Mouse (Mus musculus) heart, embryonic 15.5 days (tissue): Measurements from ENCODE around the gene Patl2. TPM values are rescaled to one million over a fixed set of nuclear protein-coding genes. Genes with fewer than 3 reads are reported as not detected.

Source experiments
- ATAC-seq: fragments of 200-750 bp; cut with Nextera tagmentation; replicated peaks from 2 replicates; pipeline ENCODE4 v1.8.0; 2017; ENCODE audit warnings: low read depth, moderate TSS enrichment; ENCODE audit not compliant: insufficient number of reproducible peaks, insufficient read depth, low FRiP score
- H3K27ac ChIP-seq: fragments of 300-500 bp; sonication (generic); 2 replicates; pipeline ENCODE4 v1.5.1; 2015; ENCODE audit warnings: mild to moderate bottlenecking, inconsistent platforms
- H3K27me3 ChIP-seq: fragments of 300-500 bp; sonication (generic); 2 replicates; pipeline ENCODE4 v1.6.1; 2015; ENCODE audit warnings: inconsistent platforms
- H3K36me3 ChIP-seq: fragments of 300-500 bp; sonication (generic); 2 replicates; pipeline ENCODE4 v1.6.1; 2015; ENCODE audit warnings: mild to moderate bottlenecking, inconsistent platforms
- H3K4me1 ChIP-seq: fragments of 300-500 bp; sonication (generic); replicated peaks from 2 replicates; pipeline ENCODE4 v1.6.1; 2015; ENCODE audit warnings: inconsistent platforms
- H3K4me2 ChIP-seq: fragments of 300-500 bp; sonication (generic); 2 replicates; pipeline ENCODE4 v1.6.1; 2015; ENCODE audit warnings: inconsistent platforms, mild to moderate bottlenecking, moderate library complexity
- H3K4me3 ChIP-seq: fragments of 300-500 bp; sonication (generic); 2 replicates; pipeline ENCODE4 v1.5.1; 2015; ENCODE audit warnings: mild to moderate bottlenecking, inconsistent platforms
- H3K9ac ChIP-seq: fragments of 300-500 bp; sonication (generic); 2 replicates; pipeline ENCODE4 v1.6.1; 2015; ENCODE audit warnings: mild to moderate bottlenecking, inconsistent platforms
- H3K9me3 ChIP-seq: fragments of 300-500 bp; sonication (generic); replicated peaks from 2 replicates; pipeline ENCODE4 v1.6.1; 2016; ENCODE audit warnings: inconsistent platforms
- WGBS: fragments of 180-500 bp; shearing (Covaris S2); methylation state at CpG from one replicate; pipeline ENCODE4 v1.1.7; 2015; ENCODE audit warnings: mixed read lengths; 5-methylcytosine and 5-hydroxymethylcytosine counted together
- polyA plus RNA-seq: library from polyadenylated mRNA; unstranded; fragments of >200 nt; fragmentation: Nextera tagmentation; extraction: Ambion mirVana; gene quantifications from 2 replicates; pipeline ENCODE4 v1.2.1, GENCODE M21; 2015

Patl2 gene
- polyA plus RNA-seq, 1 experiment from 2014 or later: 0.05 TPM

DNA sequence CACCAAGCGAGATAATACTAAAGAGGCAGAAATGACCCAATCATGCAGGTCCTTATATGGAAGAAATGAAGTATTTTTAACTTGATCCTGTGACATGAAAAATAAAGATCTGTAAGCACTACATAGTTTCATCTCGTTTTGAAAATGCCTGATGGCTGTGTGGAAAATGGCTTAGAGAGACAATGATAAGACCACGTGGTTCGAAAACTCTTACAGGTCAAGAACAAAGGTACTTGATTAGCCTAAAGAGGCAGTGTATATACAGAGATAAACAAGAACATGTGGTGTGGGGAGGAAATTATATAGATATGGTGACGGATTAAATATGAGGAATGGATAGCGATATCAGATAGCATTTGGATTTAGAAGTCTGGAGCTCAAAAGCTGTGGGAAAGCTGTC lies 14.7 kb downstream of the Patl2 start:
- no peak overlapping the region for H3K9ac ChIP-seq
- WGBS: 65% methylated on average over 6 of the region's 6 CpGs
- H3K4me3 ChIP-seq: no peak overlapping the region
- H3K27ac ChIP-seq: no peak overlapping the region
- H3K27me3 ChIP-seq: no peaks in the 10 kb centered on the region
- no peak for ATAC-seq
- no peaks in the 10 kb centered on the region for H3K9me3 ChIP-seq
- H3K4me2 ChIP-seq: no peak overlapping the region
- no peaks in the 10 kb centered on the region for H3K36me3 ChIP-seq
- no peaks in the 10 kb centered on the region for H3K4me1 ChIP-seq

DNA sequence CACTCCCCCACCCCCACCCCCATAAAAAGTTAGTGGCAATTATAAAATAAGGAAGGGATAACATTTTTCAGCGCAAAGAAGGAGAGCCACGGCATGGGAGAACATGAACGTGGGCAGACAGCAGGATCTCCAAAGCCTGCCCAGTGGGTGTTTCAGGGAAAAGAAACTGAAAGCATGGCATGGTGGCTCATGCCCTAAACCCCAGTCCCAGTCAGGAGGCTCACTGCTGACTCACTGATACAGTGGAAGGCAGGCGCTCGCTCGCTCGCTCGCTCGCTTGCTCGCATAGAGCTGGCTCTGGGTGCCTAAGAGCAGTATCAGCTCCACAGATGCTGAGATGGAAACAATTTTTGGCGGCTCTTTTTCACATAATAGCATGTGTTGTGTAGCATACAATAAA lies 21.7 kb downstream of the Patl2 start:
- Histone ChIP-seq H3K4me2 (no peak overlapping the region), H3K4me3 (no peak overlapping the region), H3K4me1 (peaks cover 14% of the 10 kb centered on the region), H3K27me3 (no peaks in the 10 kb centered on the region), H3K9ac (no peak overlapping the region), H3K27ac (no peak overlapping the region), H3K36me3 (no peaks in the 10 kb centered on the region), H3K9me3 (no peaks in the 10 kb centered on the region)
- 71% methylated on average over 11 of the region's 11 CpGs for WGBS
- ATAC-seq: no peak

- WGBS: 67% methylated on average over 13 of the region's 13 CpGs
- ATAC-seq: no peak
- Histone ChIP-seq H3K4me1 (peaks cover 18% of the 10 kb centered on the region), H3K4me3 (no peak overlapping the region), H3K9me3 (no peaks in the 10 kb centered on the region), H3K36me3 (no peaks in the 10 kb centered on the region), H3K27me3 (no peaks in the 10 kb centered on the region), H3K9ac (no peak overlapping the region), H3K4me2 (no peak overlapping the region), H3K27ac (no peak overlapping the region)
These were observed 22.4 kb downstream of the Patl2 start for GRCm38 (mm10) chr2:122163430-122164195.

DNA sequence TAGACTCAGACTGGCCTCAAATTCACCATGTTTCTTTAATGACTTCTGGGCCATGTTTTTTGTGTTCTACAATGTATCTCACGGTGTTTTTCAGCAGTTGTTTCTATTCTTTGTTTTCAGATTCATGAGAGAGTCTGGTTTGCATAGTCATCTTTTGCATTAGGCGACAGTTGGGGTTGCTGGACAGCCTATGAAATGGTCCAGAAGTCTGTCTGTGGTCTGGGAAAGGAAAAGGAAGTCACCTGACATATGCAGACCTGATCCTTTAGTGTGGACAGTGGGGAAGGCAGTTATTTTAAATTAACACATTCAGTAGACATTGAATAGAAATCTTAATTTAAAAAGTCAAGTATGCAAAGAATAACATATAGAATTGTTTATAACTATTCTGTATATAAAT lies 23.5 kb downstream of the Patl2 start:
- H3K27me3 ChIP-seq: no peaks in the 10 kb centered on the region
- ATAC-seq: no peak
- peaks cover 25% of the 10 kb centered on the region for H3K4me1 ChIP-seq
- WGBS: 80% methylated on average over 2 of the region's 2 CpGs
- no peak overlapping the region for H3K9ac ChIP-seq
- H3K9me3 ChIP-seq: no peaks in the 10 kb centered on the region
- H3K4me2 ChIP-seq: no peak overlapping the region
- H3K36me3 ChIP-seq: no peaks in the 10 kb centered on the region
- no peak overlapping the region for H3K27ac ChIP-seq
- no peak overlapping the region for H3K4me3 ChIP-seq

- peak overlapping the region; percentile 57 for H3K27ac ChIP-seq
- no peak overlapping the region for H3K9ac ChIP-seq
- ATAC-seq: no peak
- WGBS: 15% methylated on average over 4 of the region's 4 CpGs
- H3K4me1 ChIP-seq: peaks cover 25% of the 10 kb centered on the region
- no peaks in the 10 kb centered on the region for H3K9me3 ChIP-seq
- H3K27me3 ChIP-seq: no peaks in the 10 kb centered on the region
- H3K4me2 ChIP-seq: peak overlapping the region; percentile 16; the same call in 1 of the 2 replicates
- no peak overlapping the region for H3K4me3 ChIP-seq
- H3K36me3 ChIP-seq: no peaks in the 10 kb centered on the region
These were observed 24.4 kb downstream of the Patl2 start for GRCm38 (mm10) chr2:122161542-122161941.

DNA sequence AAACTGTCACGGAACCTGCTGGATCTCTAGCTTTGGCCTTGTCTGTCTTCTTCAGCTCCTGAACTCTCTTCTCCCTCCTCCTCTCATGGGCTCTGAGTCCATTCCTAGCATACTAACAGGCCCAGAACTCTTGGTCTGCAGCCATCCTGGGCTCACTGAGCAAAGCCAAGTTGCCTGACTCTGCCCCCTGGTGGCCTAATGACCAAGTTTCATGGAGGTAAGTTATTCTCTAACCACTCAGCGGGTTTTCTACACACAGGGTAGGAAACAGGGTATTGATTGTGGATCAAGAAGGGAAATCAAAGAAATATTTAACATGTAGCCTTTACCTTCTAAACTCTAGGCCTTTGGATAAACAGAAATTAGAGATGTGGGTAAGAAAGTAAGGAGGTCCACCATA lies 25.3 kb downstream of the Patl2 start, which contains the start of gene Trim69:
Gene Trim69 (plus strand): TSS at position 21 of the 400 bp plus-strand sequence.
- no peak within 1 kb of the TSS for H3K9ac ChIP-seq
- peak within 1 kb of the TSS; percentile 16; the same call in 1 of the 2 replicates for H3K4me2 ChIP-seq
- H3K36me3 ChIP-seq: no peaks in the 10 kb centered on the region
- H3K27ac ChIP-seq: peak within 1 kb of the TSS; percentile 57
- no peaks in the 10 kb centered on the region for H3K9me3 ChIP-seq
- H3K4me1 ChIP-seq: peaks cover 25% of the 10 kb centered on the region
- H3K27me3 ChIP-seq: no peaks in the 10 kb centered on the region
- peak; percentile 62 for ATAC-seq
- H3K4me3 ChIP-seq: no peak within 1 kb of the TSS
- WGBS: 38% methylated on average over 2 of the region's 2 CpGs

DNA sequence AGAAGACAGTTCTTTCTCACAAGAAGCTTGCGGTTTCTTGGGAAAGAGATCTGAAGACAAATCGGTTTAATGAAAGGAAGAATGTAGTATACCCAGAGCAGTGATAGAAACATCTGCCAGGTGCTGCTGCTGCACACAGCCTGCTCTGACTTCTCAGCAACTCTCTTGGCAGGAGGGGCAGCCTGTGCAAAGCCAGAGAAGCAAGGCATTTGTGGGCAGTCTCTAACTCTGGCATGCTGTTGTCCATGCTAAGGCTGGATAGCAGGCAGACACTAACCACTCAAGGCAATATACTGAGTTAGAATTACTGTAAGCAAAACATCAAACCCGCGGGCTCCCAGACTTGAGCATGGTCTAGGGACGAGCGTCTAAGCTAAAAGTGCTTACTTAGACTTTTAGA lies 26.3 kb downstream of the Patl2 start:
- H3K36me3 ChIP-seq: no peaks in the 10 kb centered on the region
- H3K27ac ChIP-seq: no peak overlapping the region
- WGBS: 79% methylated on average over 6 of the region's 6 CpGs
- H3K9me3 ChIP-seq: no peaks in the 10 kb centered on the region
- H3K4me3 ChIP-seq: no peak overlapping the region
- no peak overlapping the region for H3K4me2 ChIP-seq
- no peaks in the 10 kb centered on the region for H3K27me3 ChIP-seq
- no peak overlapping the region for H3K9ac ChIP-seq
- no peak for ATAC-seq
- H3K4me1 ChIP-seq: peaks cover 25% of the 10 kb centered on the region

GRCm38 (mm10) chr2:122158362-122158802 lies 27.6 kb downstream of the Patl2 start:
- Histone ChIP-seq H3K36me3 (no peaks in the 10 kb centered on the region), H3K4me1 (peaks cover 22% of the 10 kb centered on the region), H3K9me3 (no peaks in the 10 kb centered on the region), H3K27ac (peak overlapping the region; percentile 39; the same call in 1 of the 2 replicates), H3K4me3 (no peak overlapping the region), H3K9ac (no peak overlapping the region), H3K27me3 (no peaks in the 10 kb centered on the region), H3K4me2 (no peak overlapping the region)
- no peak for ATAC-seq
- 19% methylated on average over 6 of the region's 6 CpGs for WGBS

- Histone ChIP-seq H3K4me1 (peaks cover 22% of the 10 kb centered on the region), H3K9ac (no peak overlapping the region), H3K4me3 (no peak overlapping the region), H3K9me3 (no peaks in the 10 kb centered on the region), H3K27me3 (no peaks in the 10 kb centered on the region), H3K36me3 (no peaks in the 10 kb centered on the region), H3K27ac (no peak overlapping the region), H3K4me2 (no peak overlapping the region)
- no peak for ATAC-seq
These were observed 28.4 kb downstream of the Patl2 start for GRCm38 (mm10) chr2:122157561-122157960.

DNA sequence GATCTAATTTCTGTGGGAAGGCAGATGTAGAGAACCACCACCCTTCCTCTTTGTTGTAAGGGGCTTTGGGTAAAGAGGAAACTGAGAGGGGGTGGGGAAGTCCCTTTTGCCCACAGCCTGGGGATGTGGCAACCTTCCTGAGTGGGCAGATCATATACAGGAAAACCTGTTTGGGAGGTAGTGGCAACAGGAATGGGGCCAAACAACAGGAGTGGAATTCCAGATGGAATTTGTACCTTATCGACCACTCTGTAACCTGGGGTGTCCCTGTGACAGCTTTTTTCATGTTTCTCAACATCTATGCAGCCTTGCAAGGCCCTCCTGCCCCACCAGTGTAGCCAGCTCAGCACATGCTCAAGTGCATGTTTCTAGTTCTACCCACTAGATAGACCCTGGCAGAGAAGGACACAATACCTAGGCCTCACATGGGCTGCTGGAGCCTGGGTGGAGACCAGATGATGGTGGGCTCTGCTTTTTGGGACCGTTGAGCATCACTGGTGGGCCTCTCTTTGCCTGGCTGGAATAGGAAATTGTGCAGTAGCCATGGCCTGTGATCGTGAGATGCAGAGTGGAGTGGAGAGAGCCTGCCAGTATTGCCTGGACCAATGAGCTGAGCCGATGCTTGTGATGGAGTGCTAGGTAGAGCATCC lies 29.8 kb downstream of the Patl2 start:
- no peak overlapping the region for H3K4me3 ChIP-seq
- ATAC-seq: no peak
- H3K27me3 ChIP-seq: no peaks in the 10 kb centered on the region
- no peak overlapping the region for H3K27ac ChIP-seq
- H3K4me1 ChIP-seq: peaks cover 14% of the 10 kb centered on the region
- no peak overlapping the region for H3K4me2 ChIP-seq
- 78% methylated on average over 4 of the region's 4 CpGs for WGBS
- H3K36me3 ChIP-seq: 0 out of 2 replicates have a peak, but pooled peaks cover 6% of the 10 kb centered on the region
- H3K9ac ChIP-seq: no peak overlapping the region
- no peaks in the 10 kb centered on the region for H3K9me3 ChIP-seq

DNA sequence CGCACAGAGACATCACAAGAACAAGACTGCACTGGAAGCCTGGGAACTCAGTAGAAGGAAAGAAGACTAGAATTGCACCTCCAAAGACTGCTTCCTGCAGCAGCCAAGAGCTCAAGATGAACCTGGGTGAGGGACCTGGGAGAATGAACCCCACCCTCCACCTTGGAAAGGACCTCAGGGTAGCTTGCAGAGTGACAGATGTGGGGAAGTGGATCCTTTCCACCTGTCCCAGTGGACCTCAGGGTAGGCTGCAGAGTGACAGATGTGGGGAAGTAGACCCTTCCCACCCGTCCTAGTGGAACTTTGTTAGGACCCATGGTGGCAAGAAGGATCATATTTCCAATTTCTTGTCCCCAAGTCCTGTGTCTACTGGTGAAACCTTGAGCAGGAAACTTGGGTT lies 30.7 kb downstream of the Patl2 start:
- H3K36me3 ChIP-seq: 0 out of 2 replicates have a peak, but pooled peaks cover 6% of the 10 kb centered on the region

More for the DNA sequence above, 30.7 kb downstream of the Patl2 start:
- H3K4me3 ChIP-seq: no peak overlapping the region
- no peaks in the 10 kb centered on the region for H3K27me3 ChIP-seq
- ATAC-seq: no peak
- H3K9ac ChIP-seq: no peak overlapping the region
- no peak overlapping the region for H3K4me2 ChIP-seq
- no peaks in the 10 kb centered on the region for H3K9me3 ChIP-seq
- H3K27ac ChIP-seq: no peak overlapping the region
- peaks cover 11% of the 10 kb centered on the region for H3K4me1 ChIP-seq
- WGBS: 68% methylated on average over 2 of the region's 2 CpGs
